Mouse (Mus musculus) bone marrow macrophage, adult 2 months (primary cell): ENCODE results near the gene Skiv2l. TPM values are rescaled to one million over a fixed set of nuclear protein-coding genes. Genes with fewer than 3 reads are reported as not detected.
A peak's percentile ranks its signal among the peaks of the same experiment; 100 is the strongest.
"Not testable (repeated sequence)": the region's sequence is repeated elsewhere in the genome, so short reads cannot be mapped to it uniquely, and the experiment has no call there.

Experiments used
- H3K27ac ChIP-seq: 2 replicates; pipeline ENCODE4 v1.5.1; 2012; ENCODE audit warnings: low read depth, low read length; ENCODE audit not compliant: insufficient read depth
- H3K4me1 ChIP-seq: 2 replicates; pipeline ENCODE4 v1.6.1; 2012; ENCODE audit warnings: low read length; ENCODE audit not compliant: control insufficient read depth, insufficient read depth
- H3K4me3 ChIP-seq: 2 replicates; pipeline ENCODE4 v1.5.1; 2012; ENCODE audit warnings: mild to moderate bottlenecking, low read length, moderate library complexity; ENCODE audit not compliant: insufficient read depth
- CTCF ChIP-seq: IDR thresholded peaks from 2 replicates; pipeline ENCODE4 v1.5.1; 2012; ENCODE audit warnings: low read depth, mild to moderate bottlenecking, low read length, moderate library complexity
- POLR2A ChIP-seq: IDR thresholded peaks from 2 replicates; pipeline ENCODE4 v1.6.1; 2012; ENCODE audit warnings: mild to moderate bottlenecking, low read depth, low read length, borderline replicate concordance
- polyA plus RNA-seq: library from polyadenylated mRNA; stranded (reverse); fragments of >200 nt; gene quantifications from 2 replicates; pipeline ENCODE4 v1.2.4, GENCODE M21; 2012; ENCODE audit not compliant: missing spikeins, insufficient read depth, insufficient read length

The Skiv2l gene
- polyA plus RNA-seq, 1 experiment: 37.8 TPM

DNA sequence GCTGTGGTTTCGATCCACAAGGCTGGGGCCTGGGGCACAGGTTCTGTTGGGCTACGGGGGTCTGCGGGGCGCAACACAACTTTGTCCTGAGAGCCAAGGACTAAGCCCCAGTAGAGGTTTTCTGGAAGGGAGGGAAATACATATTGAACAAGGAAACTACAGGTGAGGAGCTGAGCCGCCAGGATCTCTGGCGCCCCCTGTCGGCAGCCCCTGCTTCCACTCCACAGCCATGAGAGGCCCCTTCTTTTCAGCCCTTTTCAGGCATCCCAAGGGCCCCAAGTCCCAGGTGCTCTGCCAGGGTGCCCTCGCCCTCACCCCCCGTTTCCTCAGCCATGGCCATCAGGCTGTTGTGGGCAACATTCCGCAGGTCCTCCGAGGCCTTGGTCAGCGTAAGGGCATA is 36.3 kb downstream of the Skiv2l start:
- not testable (repeated sequence) for H3K4me3 ChIP-seq, H3K27ac ChIP-seq, H3K4me1 ChIP-seq
- peak; percentile 87 for TF ChIP-seq CTCF

DNA sequence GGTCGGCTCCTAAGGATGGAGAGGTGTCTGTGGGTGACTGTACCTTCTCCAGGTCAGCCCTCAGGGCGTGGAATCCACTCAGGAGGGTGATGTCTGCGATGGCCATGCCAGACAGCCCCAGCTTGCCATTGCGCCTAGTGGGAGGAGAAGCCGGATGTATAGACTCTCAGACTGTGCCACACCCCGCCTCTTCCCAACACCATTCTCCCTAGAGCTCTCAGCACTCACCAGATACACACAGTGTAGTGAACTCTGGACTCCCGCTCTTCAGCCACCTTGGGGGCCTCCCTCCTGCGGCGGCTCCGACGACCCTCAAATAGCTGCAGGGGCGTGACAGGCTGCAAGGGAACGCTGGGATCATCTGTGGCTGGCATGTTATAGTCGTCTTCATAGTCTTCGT is 38.7 kb downstream of the Skiv2l start:
- H3K4me3 ChIP-seq: no peak overlapping the region
- TF ChIP-seq CTCF (no peak), POLR2A (no peak)
- H3K4me1 ChIP-seq: no peaks in the 10 kb centered on the region
- H3K27ac ChIP-seq: no peak overlapping the region

DNA sequence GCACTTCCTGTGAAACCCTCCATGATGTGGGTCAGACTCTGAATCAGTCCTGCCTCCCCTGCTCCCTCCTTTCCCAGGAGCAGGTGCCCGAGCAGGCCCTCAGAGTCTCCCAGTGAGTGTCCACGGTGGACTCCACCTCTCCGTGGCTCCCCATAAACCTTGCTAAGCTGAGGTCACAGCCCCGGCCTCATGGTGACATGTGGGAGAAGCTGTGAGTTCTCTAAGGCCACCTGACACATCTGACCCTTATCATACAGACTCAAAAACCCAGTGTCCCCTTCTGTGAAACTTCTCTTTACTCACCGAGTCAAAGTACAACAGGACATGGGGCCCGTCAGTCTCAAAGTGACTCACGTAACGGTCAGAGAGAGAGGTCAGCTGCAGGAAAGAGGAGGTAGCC is 39.2 kb downstream of the Skiv2l start:
- not testable (repeated sequence) for H3K4me1 ChIP-seq, H3K27ac ChIP-seq, H3K4me3 ChIP-seq

DNA sequence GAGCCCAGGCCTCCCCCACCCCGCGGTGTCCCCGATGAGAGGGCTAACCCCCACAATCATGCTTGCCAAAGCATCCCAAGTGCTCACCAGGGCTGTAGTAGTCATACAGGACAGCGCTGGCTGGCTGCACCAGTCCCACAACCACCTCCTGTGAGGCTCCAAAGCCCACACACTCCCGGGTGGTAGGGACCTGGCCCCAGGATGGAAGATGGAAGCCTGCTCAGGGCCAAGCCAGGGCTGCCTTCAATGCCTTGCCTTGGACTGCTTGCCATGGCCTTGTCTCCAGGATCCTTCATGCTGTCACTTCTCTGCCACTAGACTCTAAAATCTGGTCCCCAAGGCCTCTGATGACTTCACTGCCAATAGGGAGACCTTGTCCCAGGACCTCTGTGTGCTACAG is 39.6 kb downstream of the Skiv2l start:
- not testable (repeated sequence) for H3K27ac ChIP-seq, H3K4me3 ChIP-seq

DNA sequence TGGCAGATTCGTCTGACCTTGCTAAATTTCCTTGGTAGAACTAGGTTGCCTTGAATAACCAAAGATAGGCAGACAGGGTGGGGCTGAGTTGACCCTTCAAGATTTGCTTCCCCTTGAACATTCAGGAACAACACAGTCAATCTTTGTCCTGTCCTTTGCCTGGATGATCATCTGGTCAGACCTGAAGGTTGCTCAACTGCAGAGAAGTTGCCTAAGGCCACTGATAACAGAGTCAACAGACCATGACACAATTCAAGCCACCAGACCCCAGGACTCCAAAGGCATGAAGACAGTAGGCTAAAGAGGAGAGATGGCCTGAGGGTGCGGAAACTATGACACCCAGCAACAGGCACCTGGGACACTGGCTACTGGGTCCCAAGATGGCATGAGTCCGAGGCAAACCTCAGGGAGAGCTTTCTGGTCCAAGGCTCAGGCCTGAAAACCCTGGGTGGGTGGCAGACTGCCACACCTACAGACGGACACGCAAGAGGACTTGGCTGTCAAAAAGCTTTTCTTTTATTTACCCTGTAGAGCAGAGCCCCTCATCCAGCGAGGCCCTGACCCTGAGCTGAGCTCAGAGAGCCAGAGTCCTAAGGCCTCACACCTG is 41.3 kb downstream of the Skiv2l start:
- no peaks in the 10 kb centered on the region for H3K4me1 ChIP-seq
- no peak overlapping the region for H3K4me3 ChIP-seq
- no peak overlapping the region for H3K27ac ChIP-seq
- no peak for TF ChIP-seq POLR2A
- TF ChIP-seq CTCF: no peak

More for the DNA sequence above, 39.6 kb downstream of the Skiv2l start:
- not testable (repeated sequence) for H3K4me1 ChIP-seq

DNA sequence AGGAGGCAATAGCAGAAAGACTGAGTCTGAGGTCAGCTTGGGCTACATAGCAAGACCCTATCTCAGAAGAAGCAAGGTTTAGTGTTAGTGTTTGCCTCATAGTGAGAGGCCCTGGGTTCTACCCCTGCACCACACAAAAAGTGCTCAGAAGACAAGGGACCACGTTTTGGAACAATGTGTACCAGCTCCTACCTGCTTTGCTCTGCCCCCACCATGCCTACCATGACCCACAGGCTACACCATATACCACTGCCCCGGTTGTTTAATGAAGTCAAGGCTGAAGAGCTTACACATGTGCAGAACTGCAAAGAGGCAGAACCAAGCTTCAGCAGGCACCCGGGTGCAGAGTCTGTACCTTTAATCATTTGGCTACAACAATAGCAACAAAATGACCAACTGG is 42.8 kb downstream of the Skiv2l start:
- Histone ChIP-seq H3K4me3 (no peak overlapping the region), H3K4me1 (no peaks in the 10 kb centered on the region), H3K27ac (no peak overlapping the region)
- TF ChIP-seq CTCF: no peak
- TF ChIP-seq POLR2A: no peak

DNA sequence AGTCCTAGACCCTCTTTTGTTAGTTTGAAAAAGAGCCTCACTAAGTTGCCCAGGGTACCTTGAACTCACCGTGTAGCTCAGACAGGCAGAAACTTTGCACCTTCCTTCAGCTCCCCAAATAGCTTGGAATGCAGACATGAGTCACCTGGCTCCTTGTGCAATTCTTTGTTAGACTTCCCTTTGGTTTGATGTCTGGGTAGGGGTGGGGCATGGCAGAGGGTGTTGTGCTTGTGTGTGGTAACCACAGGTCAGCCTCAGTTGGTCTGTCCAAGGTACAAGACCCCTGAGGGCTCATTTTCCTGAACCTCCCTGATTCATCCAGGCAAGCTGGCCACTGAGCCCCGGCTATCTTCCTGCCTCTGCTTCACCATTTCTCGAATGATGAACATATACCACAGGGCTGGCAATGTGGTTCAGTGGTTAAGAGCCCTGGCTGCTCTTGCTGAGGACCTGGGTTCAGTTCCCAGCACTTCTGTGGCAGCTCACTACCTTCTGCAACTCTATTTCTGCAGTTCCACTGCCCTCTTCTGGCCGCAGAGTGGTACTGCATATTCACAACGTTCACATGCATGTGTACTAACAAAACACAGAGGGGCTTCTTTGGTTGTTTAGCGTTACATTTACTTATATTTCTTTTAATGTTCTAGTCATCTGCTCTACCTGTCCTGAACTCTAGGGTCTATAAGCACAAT is 45.0 kb downstream of the Skiv2l start:
- no peak overlapping the region for H3K27ac ChIP-seq
- no peak for TF ChIP-seq POLR2A
- TF ChIP-seq CTCF: peak; percentile 57
- no peaks in the 10 kb centered on the region for H3K4me1 ChIP-seq
- no peak overlapping the region for H3K4me3 ChIP-seq

DNA sequence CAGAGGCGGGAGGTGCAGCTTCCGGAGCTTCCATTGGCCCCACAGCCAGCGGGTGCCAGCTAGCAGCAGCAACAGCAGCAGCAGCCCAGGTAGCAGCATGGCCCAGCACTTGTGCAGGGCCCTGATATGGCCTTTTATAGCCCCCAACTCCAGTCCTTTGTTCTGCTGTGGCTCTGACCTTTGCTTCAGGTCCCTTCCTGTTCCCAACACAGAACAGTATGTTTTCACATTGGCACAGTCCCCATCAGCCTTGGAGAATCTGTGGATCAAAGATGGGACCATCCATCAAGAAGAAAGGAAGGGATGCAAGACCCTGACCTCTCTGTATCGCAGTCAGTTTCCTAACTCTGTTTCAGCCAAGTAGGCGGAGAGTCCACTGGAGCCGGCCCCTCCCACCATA is 45.7 kb downstream of the Skiv2l start, which contains the start of gene Cyp21a1:
TSS of gene Cyp21a1 (minus strand) at position 261 of the 400 bp plus-strand sequence.
- H3K27ac ChIP-seq, H3K4me1 ChIP-seq, H3K4me3 ChIP-seq: not testable (repeated sequence)

DNA sequence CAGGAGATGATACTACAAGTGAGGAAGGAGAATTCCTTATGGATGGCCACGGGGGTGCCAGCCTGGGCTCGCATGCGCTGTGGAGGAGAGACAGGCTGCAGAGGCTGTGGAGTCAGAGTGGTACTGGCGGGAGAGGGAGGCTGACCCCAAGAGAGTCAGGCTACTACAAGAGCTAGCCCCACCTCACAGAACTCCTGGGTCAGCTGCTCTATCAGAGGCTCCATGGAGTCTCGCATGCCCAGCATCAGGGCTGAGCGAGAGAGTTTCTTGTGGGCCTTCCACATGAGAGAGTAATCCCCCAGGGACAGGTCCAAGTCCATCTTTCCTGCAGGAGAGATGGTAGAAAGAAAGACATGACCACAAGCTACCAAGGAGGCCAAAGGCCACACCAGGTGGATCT is 46.6 kb downstream of the Skiv2l start:
- H3K27ac ChIP-seq, H3K4me1 ChIP-seq, H3K4me3 ChIP-seq: not testable (repeated sequence)

DNA sequence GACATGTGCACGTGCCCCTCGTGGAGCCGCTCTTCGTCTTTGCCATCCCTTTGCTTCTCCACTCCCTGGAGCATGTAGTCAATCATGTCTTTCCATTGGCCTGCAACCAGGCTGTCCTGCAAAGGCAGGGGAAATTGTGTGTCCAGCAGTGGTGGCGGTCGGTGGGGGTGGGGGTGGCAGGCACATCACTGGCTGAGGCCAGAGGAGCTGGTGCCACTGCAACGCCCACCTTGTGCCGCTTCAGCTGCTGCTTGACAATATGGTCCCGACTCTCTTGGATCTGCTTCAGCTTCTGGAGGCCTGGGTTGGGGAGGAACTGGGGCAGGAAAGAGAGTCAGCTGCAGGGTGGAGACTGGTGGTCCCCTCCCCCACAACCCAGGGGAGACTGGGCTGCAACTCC is 47.3 kb downstream of the Skiv2l start:
- not testable (repeated sequence) for H3K27ac ChIP-seq, H3K4me1 ChIP-seq, H3K4me3 ChIP-seq

DNA sequence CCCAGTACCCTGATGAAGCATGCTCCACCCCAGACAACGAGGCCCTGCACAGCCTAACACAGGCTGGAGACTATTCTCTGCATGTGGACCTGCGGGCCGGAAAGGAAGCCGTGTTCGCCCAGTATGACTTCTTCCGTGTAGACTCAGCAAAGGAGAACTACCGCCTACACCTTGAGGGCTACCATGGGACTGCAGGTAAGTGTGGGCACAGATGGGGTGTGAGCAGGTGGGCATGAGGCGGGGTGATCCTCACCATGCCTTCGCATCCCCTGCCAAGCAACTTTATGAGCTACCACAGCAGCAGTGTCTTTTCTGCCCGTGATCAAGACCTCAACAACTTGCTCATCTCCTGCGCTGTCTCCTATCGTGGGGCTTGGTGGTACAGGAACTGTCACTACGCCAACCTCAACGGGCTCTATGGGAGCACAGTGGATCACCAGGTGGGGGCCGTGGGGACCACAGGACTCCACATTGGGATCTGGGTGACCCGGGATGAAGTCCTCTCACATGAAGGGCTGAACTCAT is 49.2 kb downstream of the Skiv2l start:
- H3K27ac ChIP-seq, H3K4me3 ChIP-seq, H3K4me1 ChIP-seq: not testable (repeated sequence)

DNA sequence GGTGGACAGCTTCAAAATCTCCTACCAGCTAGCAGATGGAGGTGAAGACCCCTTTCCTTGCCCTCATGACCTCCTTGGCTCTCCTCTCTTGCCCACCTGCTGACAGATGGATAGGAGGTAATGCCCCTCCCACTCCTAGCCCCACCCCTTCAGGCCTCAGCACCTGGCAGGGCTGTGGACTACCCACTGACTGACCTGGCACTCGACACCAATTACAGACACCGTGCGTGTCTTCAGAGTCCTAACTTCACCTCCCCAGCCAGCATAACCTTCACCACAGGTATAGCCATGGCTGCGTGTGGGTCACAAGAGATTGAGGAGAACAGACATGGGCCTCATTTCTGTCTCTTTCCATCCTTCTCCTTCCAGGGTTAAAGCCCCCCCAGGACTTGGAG is 50.5 kb downstream of the Skiv2l start:
- TF ChIP-seq POLR2A: no peak
- no peak for TF ChIP-seq CTCF

More for the DNA sequence above, 50.5 kb downstream of the Skiv2l start:
- H3K4me1 ChIP-seq: no peaks in the 10 kb centered on the region
- no peak overlapping the region for H3K27ac ChIP-seq
- H3K4me3 ChIP-seq: no peak overlapping the region
